Mouse (Mus musculus): ENCODE data around the gene Zfp280d.
"Not testable (repeated sequence)": the region's sequence is repeated elsewhere in the genome, so short reads cannot be mapped to it uniquely, and the experiment has no call there.

Zfp280d gene

GRCm38 (mm10) chr9:72374074-72374473, 99.4 kb downstream of the Zfp280d start:
- in situ Hi-C loops (cut with MseI, MboI) = no loop called here

GRCm38 (mm10) chr9:72374996-72375395, 100.3 kb downstream of the Zfp280d start:
- in situ Hi-C loops (cut with MseI, MboI) = no loop called here

- in situ Hi-C loops (cut with MseI, MboI) = no loop called here
Measured at GRCm38 (mm10) chr9:72375639-72376038, 101.0 kb downstream of the Zfp280d start.

GRCm38 (mm10) chr9:72385786-72386185, 111.1 kb downstream of the Zfp280d start:
- in situ Hi-C loops (cut with MseI, MboI) = no loop called here

GRCm38 (mm10) chr9:72388934-72389333, 114.3 kb downstream of the Zfp280d start:
- in situ Hi-C loops (cut with MseI, MboI) = no loop called here

- in situ Hi-C loops (cut with MseI, MboI) = no loop called here
Measured at GRCm38 (mm10) chr9:72389431-72390002, 114.9 kb downstream of the Zfp280d start.

GRCm38 (mm10) chr9:72390321-72391077, 115.8 kb downstream of the Zfp280d start:
- in situ Hi-C loops (cut with MseI, MboI) = no loop called here

- in situ Hi-C loops (cut with MseI, MboI) = no loop called here
Measured at GRCm38 (mm10) chr9:72392686-72393085, 118.0 kb downstream of the Zfp280d start.

GRCm38 (mm10) chr9:72393238-72393637, 118.6 kb downstream of the Zfp280d start:
- in situ Hi-C loops (cut with MseI, MboI) = no loop called here

GRCm38 (mm10) chr9:72393869-72394341, 119.2 kb downstream of the Zfp280d start:
- in situ Hi-C loops (cut with MseI, MboI) = no loop called here

- in situ Hi-C loops (cut with MseI, MboI) = no loop called here
Measured at GRCm38 (mm10) chr9:72400121-72400520, 125.5 kb downstream of the Zfp280d start.

- in situ Hi-C loops (cut with MseI, MboI) = not testable (repeated sequence)
Measured at GRCm38 (mm10) chr9:72401769-72402168, 127.1 kb downstream of the Zfp280d start.

- in situ Hi-C loops (cut with MseI, MboI) = no loop called here
Measured at GRCm38 (mm10) chr9:72403421-72403820, 128.8 kb downstream of the Zfp280d start.

- in situ Hi-C loops (cut with MseI, MboI) = no loop called here
Measured at GRCm38 (mm10) chr9:72404446-72404845, 129.8 kb downstream of the Zfp280d start.

GRCm38 (mm10) chr9:72404934-72405333, 130.3 kb downstream of the Zfp280d start:
- in situ Hi-C loops (cut with MseI, MboI) = no loop called here

GRCm38 (mm10) chr9:72405882-72406638, 131.4 kb downstream of the Zfp280d start:
- in situ Hi-C loops (cut with MseI, MboI) = no loop called here

- in situ Hi-C loops (cut with MseI, MboI) = no loop called here
Measured at GRCm38 (mm10) chr9:72408131-72408586, 133.5 kb downstream of the Zfp280d start.

GRCm38 (mm10) chr9:72409381-72410225, 134.9 kb downstream of the Zfp280d start:
- in situ Hi-C loops (cut with MseI, MboI) = no loop called here

- in situ Hi-C loops (cut with MseI, MboI) = no loop called here
Measured at GRCm38 (mm10) chr9:72411746-72412145, 137.1 kb downstream of the Zfp280d start.
